Mouse (Mus musculus): ENCODE results near the gene Ifit3. TPM values are rescaled to one million over a fixed set of nuclear protein-coding genes. Genes with fewer than 3 reads are reported as not detected.
"Not testable (repeated sequence)": the region's sequence is repeated elsewhere in the genome, so short reads cannot be mapped to it uniquely, and the experiment has no call there.

The Ifit3 gene
- 0.05 TPM for polyA plus RNA-seq (2012; fragmentation: generic; extraction: Trizol)
- long read RNA-seq, experiment 1, partial matches to known transcripts = 0 of 2 reads
- long read RNA-seq, experiment 1, other reads (novel, unspliced or antisense) = 1 of 2 reads
- long read RNA-seq, experiment 2 = 0 reads

DNA sequence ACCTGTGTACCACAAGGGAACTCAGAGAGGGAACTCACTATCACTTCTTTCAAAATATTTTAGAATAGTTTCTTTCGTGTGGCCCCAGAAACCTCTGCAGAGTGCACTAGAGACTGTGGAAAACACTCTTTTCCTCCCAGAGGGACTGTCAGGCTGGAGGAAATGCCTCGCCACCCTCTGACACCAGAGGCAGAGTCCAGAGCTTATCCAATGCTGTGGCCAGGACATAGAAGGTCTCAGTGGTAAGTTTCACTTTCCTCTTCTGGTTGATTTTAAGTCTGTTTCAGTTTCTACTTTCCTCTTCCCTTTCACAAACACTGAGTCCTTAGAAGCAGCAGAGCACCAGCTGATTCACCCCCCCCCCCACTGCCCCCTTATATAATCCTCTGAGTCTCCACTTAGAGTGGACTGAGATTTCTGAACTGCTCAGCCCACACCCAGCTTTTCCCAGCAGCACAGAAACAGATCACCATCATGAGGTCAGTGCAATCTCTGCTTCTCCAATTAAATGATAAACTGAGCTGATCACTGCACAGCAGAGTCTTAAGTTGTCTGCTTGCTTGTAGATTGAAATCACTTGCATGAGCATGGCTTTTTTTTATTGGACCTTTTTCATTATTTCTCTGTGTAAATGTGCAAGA, at the start of gene Ifit3:
Ifit3 (plus strand) TSS at position 406 of the 641 bp plus-strand sequence.
- not testable (repeated sequence) for H3K79me2 ChIP-seq (ENCODE audit: control insufficient read depth, insufficient read depth); H3ac ChIP-seq (ENCODE audit: control insufficient read depth, insufficient read length, low read depth); H3K27me3 ChIP-seq (ENCODE audit: control insufficient read depth, insufficient read depth, insufficient read length); H3K36me3 ChIP-seq (ENCODE audit: control insufficient read depth, insufficient read depth); H3K79me3 ChIP-seq (ENCODE audit: low read depth); H3K4me3 ChIP-seq (ENCODE audit: insufficient read depth, poor library complexity, severe bottlenecking)

DNA sequence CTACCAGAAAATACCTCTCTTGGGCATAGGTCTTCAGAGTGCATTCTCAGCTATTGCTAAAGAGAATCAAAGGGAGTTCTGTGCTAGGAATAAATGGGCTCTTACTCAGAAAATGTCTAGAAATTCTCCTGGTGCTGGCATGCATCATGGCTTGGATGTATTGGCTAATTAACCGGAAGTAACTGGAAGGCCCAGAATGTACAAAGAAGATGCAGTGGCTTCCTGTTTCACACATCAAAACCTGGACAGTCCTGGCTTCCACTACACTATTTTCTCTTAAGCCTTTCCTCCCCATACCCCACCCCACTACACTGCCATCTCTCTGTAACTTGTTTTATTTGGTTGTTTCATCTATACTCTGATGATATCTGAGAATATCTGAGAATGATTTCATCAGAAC, 43.9 kb upstream of the Ifit3 start:
- no peak overlapping the region for H3K4me3 ChIP-seq (ENCODE audit: insufficient read depth, poor library complexity, severe bottlenecking)
- no peaks in the 10 kb centered on the region for H3K79me2 ChIP-seq (ENCODE audit: control insufficient read depth, insufficient read depth)
- peaks cover 7% of the 10 kb centered on the region for H3K27me3 ChIP-seq (ENCODE audit: control insufficient read depth, insufficient read depth, insufficient read length)
- TF ChIP-seq USF1 (IDR thresholded peaks at IDR 0.05; ENCODE audit: low read depth) = no peak
- no peak for TF ChIP-seq CTCF (IDR thresholded peaks at IDR 0.05; ENCODE audit: control insufficient read depth, insufficient read depth, insufficient read length)
- no peak for TF ChIP-seq MYOD1 (IDR thresholded peaks at IDR 0.05; ENCODE audit: control insufficient read depth, insufficient read length, low read depth)
- no peak for TF ChIP-seq FOSL1 (IDR thresholded peaks at IDR 0.05; ENCODE audit: insufficient read depth, low read length, poor library complexity, severe bottlenecking)
- no peak for TF ChIP-seq MAX (IDR thresholded peaks at IDR 0.05)
- no peak for TF ChIP-seq CEBPB (IDR thresholded peaks at IDR 0.05; ENCODE audit: low read depth)
- no peak for TF ChIP-seq MYOG (IDR thresholded peaks at IDR 0.05; ENCODE audit: control insufficient read depth, extremely low read depth, insufficient read length)
- H3K36me3 ChIP-seq (ENCODE audit: control insufficient read depth, insufficient read depth) = no peaks in the 10 kb centered on the region
- H3K79me3 ChIP-seq (ENCODE audit: low read depth) = no peaks in the 10 kb centered on the region
- H3ac ChIP-seq (ENCODE audit: control insufficient read depth, insufficient read length, low read depth) = no peak overlapping the region

GRCm38 (mm10) chr19:34546211-34546610, 37.1 kb upstream of the Ifit3 start:
- Histone ChIP-seq H3K79me3 (ENCODE audit: low read depth) (no peaks in the 10 kb centered on the region), H3K27me3 (ENCODE audit: control insufficient read depth, insufficient read depth, insufficient read length) (no peaks in the 10 kb centered on the region), H3ac (ENCODE audit: control insufficient read depth, insufficient read length, low read depth) (no peak overlapping the region), H3K4me3 (ENCODE audit: insufficient read depth, poor library complexity, severe bottlenecking) (no peak overlapping the region), H3K79me2 (ENCODE audit: control insufficient read depth, insufficient read depth) (no peaks in the 10 kb centered on the region), H3K36me3 (ENCODE audit: control insufficient read depth, insufficient read depth) (no peaks in the 10 kb centered on the region)
- TF ChIP-seq MAX (IDR thresholded peaks at IDR 0.05) (no peak), CTCF (IDR thresholded peaks at IDR 0.05; ENCODE audit: control insufficient read depth, insufficient read depth, insufficient read length) (no peak), MYOG (IDR thresholded peaks at IDR 0.05; ENCODE audit: control insufficient read depth, extremely low read depth, insufficient read length) (no peak)

- no peak for TF ChIP-seq MAX (IDR thresholded peaks at IDR 0.05)
- peak; percentile 48 for TF ChIP-seq CTCF (IDR thresholded peaks at IDR 0.05; ENCODE audit: control insufficient read depth, insufficient read depth, insufficient read length)
- Histone ChIP-seq H3K27me3 (ENCODE audit: control insufficient read depth, insufficient read depth, insufficient read length) (no peaks in the 10 kb centered on the region), H3K79me2 (ENCODE audit: control insufficient read depth, insufficient read depth) (no peaks in the 10 kb centered on the region), H3K4me3 (ENCODE audit: insufficient read depth, poor library complexity, severe bottlenecking) (no peak overlapping the region), H3ac (ENCODE audit: control insufficient read depth, insufficient read length, low read depth) (no peak overlapping the region), H3K36me3 (ENCODE audit: control insufficient read depth, insufficient read depth) (no peaks in the 10 kb centered on the region), H3K79me3 (ENCODE audit: low read depth) (no peaks in the 10 kb centered on the region)
Measured at GRCm38 (mm10) chr19:34547976-34548375, 35.4 kb upstream of the Ifit3 start.

DNA sequence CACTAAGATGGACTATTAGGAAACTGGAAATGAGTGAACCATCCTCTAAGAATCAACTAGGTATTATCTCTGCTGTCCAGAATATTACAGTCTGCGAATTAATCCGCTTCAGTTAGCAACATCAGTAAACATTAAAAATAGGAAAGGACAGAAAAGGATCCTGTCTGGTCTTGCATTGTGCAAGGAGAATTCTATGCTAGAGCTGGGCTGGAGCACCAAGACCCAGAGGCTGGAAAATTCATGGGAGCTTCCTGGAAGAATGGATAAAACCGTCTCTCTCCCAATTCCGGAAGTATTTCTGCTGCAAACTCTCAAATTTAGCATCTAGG, 33.2 kb upstream of the Ifit3 start:
- peak overlapping the region; percentile 36 for H3K4me3 ChIP-seq (ENCODE audit: insufficient read depth, poor library complexity, severe bottlenecking)
- H3K36me3 ChIP-seq (ENCODE audit: control insufficient read depth, insufficient read depth) = no peaks in the 10 kb centered on the region
- no peaks in the 10 kb centered on the region for H3K79me3 ChIP-seq (ENCODE audit: low read depth)
- H3ac ChIP-seq (ENCODE audit: control insufficient read depth, insufficient read length, low read depth) = peak overlapping the region; percentile 34
- H3K27me3 ChIP-seq (ENCODE audit: control insufficient read depth, insufficient read depth, insufficient read length) = no peaks in the 10 kb centered on the region
- TF ChIP-seq FOSL1 (IDR thresholded peaks at IDR 0.05; ENCODE audit: insufficient read depth, low read length, poor library complexity, severe bottlenecking) (no peak), CEBPB (IDR thresholded peaks at IDR 0.05; ENCODE audit: low read depth) (no peak), MYOG (IDR thresholded peaks at IDR 0.05; ENCODE audit: control insufficient read depth, extremely low read depth, insufficient read length) (no peak), MYOD1 (IDR thresholded peaks at IDR 0.05; ENCODE audit: control insufficient read depth, insufficient read length, low read depth) (no peak), MAX (IDR thresholded peaks at IDR 0.05) (no peak), USF1 (IDR thresholded peaks at IDR 0.05; ENCODE audit: low read depth) (no peak), CTCF (IDR thresholded peaks at IDR 0.05; ENCODE audit: control insufficient read depth, insufficient read depth, insufficient read length) (no peak)
- no peaks in the 10 kb centered on the region for H3K79me2 ChIP-seq (ENCODE audit: control insufficient read depth, insufficient read depth)

DNA sequence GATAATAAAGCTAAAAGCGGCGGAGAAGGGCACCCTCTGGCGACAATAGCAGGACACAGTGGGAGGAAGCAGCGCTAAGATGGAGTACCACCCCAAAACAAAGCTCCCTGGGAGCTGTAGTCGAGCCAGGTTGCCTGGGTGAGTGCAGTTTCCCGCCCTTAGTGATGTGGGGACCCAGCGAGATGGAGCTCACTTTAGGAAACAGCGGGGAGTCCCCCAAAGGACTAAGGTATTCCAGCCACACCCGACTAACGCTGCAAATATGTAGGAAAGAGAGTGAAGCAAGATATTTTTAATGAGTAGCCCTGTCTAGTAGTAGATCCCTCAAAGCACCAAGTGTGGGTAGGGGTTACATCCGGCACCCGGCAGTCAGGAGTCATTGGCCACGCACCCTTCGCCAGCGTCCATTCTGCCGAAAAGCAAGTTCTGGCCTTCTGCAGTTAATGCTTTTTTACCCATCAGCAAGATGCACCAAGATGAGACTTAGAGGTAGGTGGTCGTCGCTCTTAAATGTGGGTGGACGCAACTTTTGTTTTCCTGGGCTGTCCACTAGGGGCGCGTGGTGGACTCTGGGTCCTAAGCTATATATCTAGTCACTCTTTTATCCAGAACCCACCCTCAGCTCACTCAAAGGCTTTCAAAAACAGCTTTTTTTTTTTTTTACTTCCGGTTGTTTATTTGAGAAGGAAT, 32.7 kb upstream of the Ifit3 start, which contains the start of gene Ifit2:
Ifit2 (plus strand) TSS at position 161 of the 690 bp plus-strand sequence.
- no peaks in the 10 kb centered on the region for H3K79me3 ChIP-seq (ENCODE audit: low read depth)
- H3K4me3 ChIP-seq (ENCODE audit: insufficient read depth, poor library complexity, severe bottlenecking) = peak within 1 kb of the TSS; percentile 36
- no peaks in the 10 kb centered on the region for H3K36me3 ChIP-seq (ENCODE audit: control insufficient read depth, insufficient read depth)
- TF ChIP-seq MYOG (IDR thresholded peaks at IDR 0.05; ENCODE audit: control insufficient read depth, extremely low read depth, insufficient read length) (no peak), CEBPB (IDR thresholded peaks at IDR 0.05; ENCODE audit: low read depth) (no peak), CTCF (IDR thresholded peaks at IDR 0.05; ENCODE audit: control insufficient read depth, insufficient read depth, insufficient read length) (peak; percentile 46), USF1 (IDR thresholded peaks at IDR 0.05; ENCODE audit: low read depth) (no peak), MYOD1 (IDR thresholded peaks at IDR 0.05; ENCODE audit: control insufficient read depth, insufficient read length, low read depth) (no peak), MAX (IDR thresholded peaks at IDR 0.05) (no peak), FOSL1 (IDR thresholded peaks at IDR 0.05; ENCODE audit: insufficient read depth, low read length, poor library complexity, severe bottlenecking) (no peak)
- no peaks in the 10 kb centered on the region for H3K27me3 ChIP-seq (ENCODE audit: control insufficient read depth, insufficient read depth, insufficient read length)
- H3ac ChIP-seq (ENCODE audit: control insufficient read depth, insufficient read length, low read depth) = peak within 1 kb of the TSS; percentile 48
- no peaks in the 10 kb centered on the region for H3K79me2 ChIP-seq (ENCODE audit: control insufficient read depth, insufficient read depth)

Measured in C2C12 (cell line).